ENCODE assay signal across 20 mouse cellular contexts in genomic region chr15:83638196-83638899, GRCm38 (mm10). TPM values are rescaled to one million over a fixed set of nuclear protein-coding genes. Genes with fewer than 3 reads are reported as not detected.
DNase-seq lines count a peak whose midpoint lies in the region; ATAC-seq and TF ChIP-seq lines count a peak whose summit lies in the region.
"Had no signal": no experiment of that assay in that cellular context is flagged by ENCODE, and none has a peak within 500 bp of the region (broad histone marks: within the 10 kb centered on the region; RNA-seq: fewer than 3 reads in every experiment).

No protein-coding gene starts in this region.

- 77% methylated on average over 20 of the region's 20 CpGs for WGBS in lung, embryonic 16.5 days
- WGBS in lung, postnatal 0 days = 79% methylated on average over 20 of the region's 20 CpGs
- 49% methylated on average over 20 of the region's 20 CpGs for WGBS in limb, embryonic 10.5 days

- peaks cover 5% of the 10 kb centered on the region; the same call in 1 of the 2 replicates for H3K4me1 ChIP-seq in lung, embryonic 16.5 days (replicated peaks; ENCODE audit: control insufficient read depth, insufficient read depth, low read length)
- no peaks in the 10 kb centered on the region for H3K4me1 ChIP-seq in lung, postnatal 0 days (ENCODE audit: insufficient read depth, low read depth, low read length)
- H3K4me1 ChIP-seq in limb, embryonic 10.5 days = peaks cover 66% of the 10 kb centered on the region
- H3K4me1 ChIP-seq: liver, embryonic 15.5 days had no signal

- no peak for TF ChIP-seq CTCF in lung, postnatal 0 days (IDR thresholded peaks at IDR 0.05)

- H3K4me2 ChIP-seq in lung, embryonic 16.5 days (ENCODE audit: low read depth, low read length) = no peak overlapping the region
- no peak overlapping the region for H3K4me2 ChIP-seq in lung, postnatal 0 days (replicated peaks; ENCODE audit: low read depth, low read length)
- H3K4me2 ChIP-seq: embryonic facial prominence, embryonic 13.5 days; heart, embryonic 15.5 days; limb, embryonic 13.5 days; liver, embryonic 15.5 days; midbrain, embryonic 11.5 days had no signal

- no peak for TF ChIP-seq EP300 in lung, postnatal 0 days (IDR thresholded peaks at IDR 0.05)

- peak; percentile 67 to 74 for DNase-seq in adrenal gland, adult (ENCODE audit: inconsistent age in 2 of 2, low spot score in 1 of 2)
- DNase-seq in adrenal gland, postnatal 4 days (ENCODE audit: low spot score in 2 of 2) = no peak
- no peak for DNase-seq in lung, postnatal 0 days (ENCODE audit: low spot score)
- peak; percentile 21 for DNase-seq in adrenal gland, postnatal 25 days
- DNase-seq in limb, embryonic 10.5 days (ENCODE audit: low spot score) = peak; percentile 71
- DNase-seq in ovary, postnatal 10 days (ENCODE audit: low spot score) = no peak
- DNase-seq in T-cell, adult 2 months (ENCODE audit: low spot score) = no peak
- DNase-seq: cerebellum, adult 11 months; cerebellum, postnatal 25 days; gastrocnemius, postnatal 36 days; kidney, adult 2 months; right cerebral cortex, adult 18-20 months; thymus, adult 18-20 months had no signal

- no peaks in the 10 kb centered on the region for H3K9me3 ChIP-seq in lung, embryonic 16.5 days (ENCODE audit: control insufficient read depth, low read length)
- H3K9me3 ChIP-seq in lung, postnatal 0 days (ENCODE audit: low read length) = no peaks in the 10 kb centered on the region
- H3K9me3 ChIP-seq in limb, embryonic 10.5 days (replicated peaks) = no peaks in the 10 kb centered on the region
- H3K9me3 ChIP-seq: embryonic facial prominence, embryonic 13.5 days; heart, embryonic 15.5 days; limb, embryonic 13.5 days; liver, embryonic 15.5 days had no signal

- no peak overlapping the region for H3K27ac ChIP-seq in lung, embryonic 16.5 days (ENCODE audit: low read length)
- no peak overlapping the region for H3K27ac ChIP-seq in lung, postnatal 0 days (ENCODE audit: low read length)
- peak overlapping the region; percentile 78 for H3K27ac ChIP-seq in limb, embryonic 10.5 days
- H3K27ac ChIP-seq: embryonic facial prominence, embryonic 13.5 days; heart, embryonic 15.5 days; limb, embryonic 13.5 days; liver, embryonic 15.5 days had no signal

- peaks cover 6% of the 10 kb centered on the region; the same call in 1 of the 2 replicates for H3K27me3 ChIP-seq in lung, embryonic 16.5 days (ENCODE audit: control insufficient read depth, insufficient read depth, low read depth, low read length)
- no peaks in the 10 kb centered on the region for H3K27me3 ChIP-seq in lung, postnatal 0 days (replicated peaks; ENCODE audit: insufficient read depth, low read length)
- no peaks in the 10 kb centered on the region for H3K27me3 ChIP-seq in limb, embryonic 10.5 days (ENCODE audit: low read depth, poor library complexity, severe bottlenecking)
- H3K27me3 ChIP-seq: embryonic facial prominence, embryonic 13.5 days; limb, embryonic 13.5 days; liver, embryonic 15.5 days had no signal

- no peak overlapping the region for H3K4me3 ChIP-seq in lung, embryonic 16.5 days (ENCODE audit: low read length)
- H3K4me3 ChIP-seq in lung, postnatal 0 days (ENCODE audit: low read depth, low read length) = no peak overlapping the region
- H3K4me3 ChIP-seq in limb, embryonic 10.5 days = peak overlapping the region; percentile 6; the same call in 1 of the 2 replicates
- H3K4me3 ChIP-seq: embryonic facial prominence, embryonic 13.5 days; heart, embryonic 15.5 days; limb, embryonic 13.5 days; liver, embryonic 15.5 days had no signal

- H3K9ac ChIP-seq in lung, embryonic 16.5 days (ENCODE audit: low read length) = no peak overlapping the region
- no peak overlapping the region for H3K9ac ChIP-seq in lung, postnatal 0 days (replicated peaks; ENCODE audit: low read depth)
- H3K9ac ChIP-seq: heart, embryonic 15.5 days; limb, embryonic 13.5 days; liver, embryonic 15.5 days had no signal

- H3K36me3 ChIP-seq in lung, embryonic 16.5 days (ENCODE audit: control insufficient read depth, insufficient read depth, low read length) = no peaks in the 10 kb centered on the region
- no peaks in the 10 kb centered on the region for H3K36me3 ChIP-seq in lung, postnatal 0 days (ENCODE audit: insufficient read depth, low read length)
- peaks cover 75% of the 10 kb centered on the region for H3K36me3 ChIP-seq in limb, embryonic 10.5 days
- H3K36me3 ChIP-seq: embryonic facial prominence, embryonic 13.5 days; heart, embryonic 15.5 days; limb, embryonic 13.5 days; liver, embryonic 15.5 days had no signal

- ATAC-seq in lung, embryonic 16.5 days (ENCODE audit: low read depth) = peak; percentile 10
- no peak for ATAC-seq in lung, postnatal 0 days
- ATAC-seq: CD4-positive, CD25-positive, alpha-beta regulatory T cell, adult 4 months had no signal

RNA-seq across cellular contexts. Expression of gene Ttll12, which starts 43.4 kb away (rescaled TPM):
- total RNA-seq in adrenal gland, postnatal 4 days (2021) = 10 to 100 TPM; 26.1 to 26.8 TPM
- polyA plus RNA-seq in lung, embryonic 16.5 days (2015; fragmentation: Nextera tagmentation; extraction: Ambion mirVana) = 30.5 and 32.7 TPM in 2 replicates
- 12.3 TPM in 2 replicates for polyA plus RNA-seq in lung, postnatal 0 days (2015; fragmentation: Nextera tagmentation; extraction: Ambion mirVana)
- total RNA-seq in adrenal gland, postnatal 25 days (2021) = 33.1 and 33.7 TPM in 2 replicates
- 63.8 and 71.0 TPM in 2 replicates for polyA plus RNA-seq in limb, embryonic 10.5 days (2016; fragmentation: Nextera tagmentation; extraction: Ambion mirVana)

Comparison
In these comparisons a context has a peak if more than half of its experiments do, and no peak if none do; other contexts are left out.
1. DNase-seq: peak in adrenal gland, adult (2 of 2), adrenal gland, postnatal 25 days (single experiment) and limb, embryonic 10.5 days (single experiment); none in adrenal gland, postnatal 4 days (0 of 2), lung, postnatal 0 days (single experiment), ovary, postnatal 10 days (single experiment) and T-cell, adult 2 months (single experiment).